Mouse (Mus musculus) spleen, postnatal 10 days (tissue): ENCODE data around the gene Timm29.
A peak's percentile ranks its signal among the peaks of the same experiment; 100 is the strongest.
"Not testable (repeated sequence)": the region's sequence is repeated elsewhere in the genome, so short reads cannot be mapped to it uniquely, and the experiment has no call there.

Source experiments
- DNase-seq, 2 experiments: peaks; one replicate each; pipeline ENCODE4 v3.0.0; 2021 to 2022; ENCODE audit warnings: low spot score in 2 of 2

Timm29 gene

DNA sequence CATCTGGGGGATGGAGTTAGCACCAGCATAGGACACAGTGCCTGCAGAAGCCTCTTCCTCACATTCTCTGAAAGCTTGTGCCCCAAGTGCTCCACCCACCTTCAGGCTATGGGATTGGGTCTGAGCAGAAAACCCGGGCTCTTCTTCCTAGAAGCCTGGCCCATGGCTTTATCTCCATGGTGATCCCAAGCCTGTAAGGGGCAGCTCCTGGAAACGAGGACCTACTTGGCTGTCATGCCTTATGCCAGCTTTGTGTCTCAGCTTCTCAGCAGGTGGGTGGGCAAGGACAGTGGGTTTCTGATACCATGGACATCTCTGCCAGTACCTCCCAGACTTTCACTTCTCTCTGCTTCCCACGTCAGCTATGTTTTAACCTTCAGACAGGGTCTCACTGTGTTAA lies 14.3 kb upstream of the Timm29 start:
- DNase-seq = no peak

DNA sequence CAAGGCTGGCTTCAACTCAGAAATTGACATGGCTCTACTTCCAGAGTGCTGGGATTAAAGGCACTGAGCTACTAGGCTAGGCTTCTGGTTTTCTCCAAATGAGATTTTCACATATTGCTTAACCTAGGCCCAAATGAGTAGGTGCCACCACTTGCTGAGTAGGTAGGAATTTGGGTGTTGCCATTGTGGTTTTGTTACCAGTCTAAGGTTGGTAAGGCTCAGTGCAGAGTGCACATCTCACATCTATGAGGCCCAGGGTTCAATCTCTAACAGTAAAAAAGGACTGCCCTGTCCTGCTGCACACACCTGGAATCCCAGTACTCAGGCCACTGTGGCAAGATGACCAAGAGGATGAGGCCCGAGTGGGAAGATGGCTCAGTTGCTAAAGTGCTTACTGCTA lies 7.1 kb upstream of the Timm29 start:
- no peak for DNase-seq

DNA sequence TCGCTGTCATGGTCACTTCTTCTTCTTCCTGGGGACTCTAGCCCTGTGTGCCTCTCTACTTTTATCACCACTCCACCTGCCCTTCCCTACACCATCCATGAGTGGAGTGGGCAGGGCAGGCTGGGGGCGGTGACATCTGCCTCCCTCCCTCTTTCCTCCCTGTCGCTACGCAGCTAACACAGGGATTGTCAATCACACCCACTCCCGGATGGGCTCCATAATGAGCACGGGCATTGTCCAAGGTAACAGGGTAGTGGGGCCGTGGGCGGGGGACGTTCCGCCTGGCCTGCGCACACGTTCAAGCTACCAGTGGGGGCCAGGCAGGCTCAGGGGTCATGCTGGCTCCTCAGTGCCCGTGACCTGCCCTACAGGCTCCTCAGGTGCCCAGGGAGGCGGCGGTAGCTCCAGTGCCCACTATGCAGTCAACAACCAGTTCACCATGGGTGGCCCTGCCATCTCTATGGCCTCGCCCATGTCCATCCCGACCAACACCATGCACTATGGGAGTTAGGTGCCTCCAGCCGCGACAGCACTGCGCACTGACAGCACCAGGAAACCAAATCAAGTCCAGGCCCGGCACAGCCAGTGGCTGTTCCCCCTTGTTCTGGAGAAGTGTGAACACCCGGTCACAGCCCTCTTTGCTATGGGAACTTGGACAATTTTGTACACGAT lies 4.7 kb upstream of the Timm29 start:
- no peak for DNase-seq

DNA sequence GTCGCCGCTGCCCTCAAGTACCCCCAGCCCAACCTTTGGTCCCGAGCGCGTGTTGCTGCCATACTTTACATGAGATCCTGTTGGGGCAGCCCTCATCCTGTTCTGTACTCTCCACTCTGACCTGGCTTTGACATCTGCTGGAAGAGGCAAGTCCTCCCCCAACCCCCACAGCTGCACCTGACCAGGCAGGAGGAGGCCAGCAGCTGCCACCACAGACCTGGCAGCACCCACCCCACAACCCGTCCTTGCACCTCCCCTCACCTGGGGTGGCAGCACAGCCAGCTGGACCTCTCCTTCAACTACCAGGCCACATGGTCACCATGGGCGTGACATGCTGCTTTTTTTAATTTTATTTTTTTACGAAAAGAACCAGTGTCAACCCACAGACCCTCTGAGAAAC lies 4.2 kb upstream of the Timm29 start:
- DNase-seq = no peak

DNA sequence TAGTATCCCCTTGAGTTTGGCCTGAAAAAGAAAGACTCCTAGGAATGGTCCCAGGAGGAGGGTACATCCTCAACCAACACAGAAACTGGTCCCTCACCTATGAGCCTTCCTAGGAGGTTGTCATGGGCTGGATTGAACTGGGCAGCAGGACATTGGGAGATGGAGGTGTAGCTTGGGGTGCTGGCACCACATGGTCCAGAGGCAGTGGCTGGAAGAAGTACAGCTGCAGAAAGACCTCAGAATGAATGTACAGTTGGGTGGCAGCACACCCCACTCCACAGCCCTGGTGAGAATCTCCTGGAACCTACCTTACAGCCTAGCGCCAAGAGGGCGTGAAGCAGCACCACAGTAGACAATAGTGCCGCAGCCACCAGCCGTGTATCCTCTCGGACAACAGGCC lies 3.0 kb upstream of the Timm29 start:
- no peak for DNase-seq

DNA sequence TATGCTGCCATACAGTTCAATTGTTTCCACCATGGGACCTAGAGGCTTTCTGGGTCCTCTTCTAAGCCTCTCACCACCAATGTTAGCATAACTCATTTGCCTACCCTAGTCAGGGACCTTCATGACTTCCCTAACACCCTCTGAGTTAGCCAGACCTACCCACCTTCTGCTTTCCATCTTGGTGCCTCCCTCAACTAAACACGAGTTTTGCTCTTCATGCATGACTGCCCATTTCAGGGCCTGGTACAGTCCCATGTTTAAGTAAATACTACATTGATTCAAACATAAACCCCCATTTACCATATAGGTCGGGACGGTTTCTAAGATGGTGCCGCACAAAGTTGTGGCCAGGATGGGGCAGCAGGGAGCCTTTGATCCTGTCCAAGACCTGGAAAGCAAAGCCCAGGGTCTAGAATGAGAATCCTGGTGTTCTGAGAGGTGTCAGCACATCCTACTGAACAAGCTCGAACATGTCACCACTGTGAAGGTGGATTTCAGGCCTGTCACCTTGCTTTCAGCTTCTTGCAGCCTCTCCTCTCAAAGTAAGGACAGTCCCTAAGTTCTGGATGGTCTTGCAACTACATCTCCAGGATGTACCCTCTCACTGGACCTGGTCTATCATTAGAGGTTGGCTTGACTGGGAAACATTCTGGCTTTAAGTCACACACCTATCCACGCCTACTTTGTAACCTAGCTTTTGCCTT lies 1.2 kb upstream of the Timm29 start:
- DNase-seq = no peak

DNA sequence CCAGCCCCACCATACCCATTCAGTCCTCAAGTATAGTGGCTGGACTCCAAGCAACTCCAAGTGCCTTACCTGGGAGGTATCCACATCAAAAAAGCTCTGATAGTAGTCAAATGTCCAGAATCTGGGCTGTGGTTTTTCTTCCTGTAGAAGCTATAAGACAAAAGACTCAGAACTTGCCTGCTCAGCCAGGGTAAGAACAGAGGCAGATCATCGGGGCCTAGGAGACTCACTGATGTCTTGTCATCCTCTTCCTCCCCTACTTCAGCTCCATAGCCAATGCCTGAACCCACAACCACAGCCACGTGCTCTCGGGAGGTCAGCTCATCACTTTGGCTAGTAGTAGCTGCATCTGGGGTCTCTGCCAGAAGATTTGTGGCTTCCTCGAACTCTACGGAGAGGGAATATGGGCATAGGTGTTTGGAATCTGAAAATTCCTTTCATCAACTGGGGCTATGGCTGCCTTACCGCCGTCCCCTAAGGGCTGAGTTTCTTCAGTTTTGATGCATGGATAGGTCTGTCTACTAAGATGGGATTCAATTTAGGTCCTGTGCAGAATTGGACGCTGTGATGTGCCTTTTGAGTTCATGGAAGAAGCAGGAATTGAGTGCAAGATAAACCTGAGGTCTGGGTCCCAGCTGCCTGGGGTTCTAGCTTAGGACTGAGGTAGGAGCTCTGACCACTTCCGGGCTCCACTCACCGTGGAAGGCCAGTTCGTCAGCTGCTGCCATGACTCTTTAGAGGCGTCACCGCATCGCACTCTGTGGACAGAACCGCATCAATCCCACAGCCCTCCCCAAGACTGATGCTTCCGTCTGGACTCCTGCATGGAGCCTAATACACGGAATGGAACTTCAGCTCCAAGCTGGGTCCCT lies 455 bp upstream of the Timm29 start:
- no peak for DNase-seq

DNA sequence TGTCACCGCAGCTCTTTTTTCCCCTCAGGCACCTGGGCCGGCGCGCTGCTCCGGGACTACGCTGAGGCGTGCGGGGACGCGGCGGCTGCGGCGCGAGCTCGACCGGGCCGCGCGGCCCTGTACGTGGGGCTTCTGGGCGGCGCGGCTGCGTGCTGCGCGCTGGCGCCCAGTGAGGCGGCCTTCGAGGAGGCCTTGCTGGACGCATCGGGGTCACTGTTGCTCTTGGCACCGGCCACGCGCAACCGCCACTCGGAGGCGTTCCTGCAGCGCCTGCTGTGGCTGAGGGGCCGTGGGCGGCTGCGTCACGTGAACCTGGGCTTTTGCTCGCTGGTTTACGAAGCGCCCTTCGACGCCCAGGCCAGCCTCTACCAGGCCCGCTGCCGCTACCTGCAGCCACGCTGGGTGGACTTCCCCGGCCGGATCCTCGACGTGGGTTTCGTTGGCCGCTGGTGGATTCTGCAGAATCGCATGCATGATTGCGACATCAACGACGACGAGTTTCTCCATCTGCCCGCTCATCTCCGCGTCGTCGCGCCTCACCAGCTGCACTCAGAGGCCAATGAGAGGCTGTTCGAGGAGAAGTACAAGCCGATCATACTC lies 700 bp downstream of the Timm29 start:
- peak; percentile 62 for DNase-seq

DNA sequence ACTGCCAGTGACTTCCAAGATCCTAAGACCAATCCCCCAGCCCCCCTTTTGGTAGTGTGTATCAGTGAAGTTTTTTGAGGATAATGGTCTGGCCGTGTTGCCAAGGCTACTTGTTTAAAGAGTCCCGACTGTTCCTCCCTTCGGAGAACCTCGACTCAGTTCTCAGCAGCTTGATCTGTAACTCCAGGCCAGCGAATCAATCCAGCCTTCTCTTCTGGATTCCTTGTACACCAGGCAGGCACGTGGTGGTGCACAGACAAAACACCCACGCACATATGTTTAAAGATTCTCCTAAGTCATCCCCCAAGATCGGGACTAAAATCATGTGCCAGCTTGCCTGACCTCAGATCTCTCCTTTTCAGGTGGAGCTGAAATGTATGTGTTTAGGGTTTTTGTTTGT lies 1.8 kb downstream of the Timm29 start:
- not testable (repeated sequence) for DNase-seq

DNA sequence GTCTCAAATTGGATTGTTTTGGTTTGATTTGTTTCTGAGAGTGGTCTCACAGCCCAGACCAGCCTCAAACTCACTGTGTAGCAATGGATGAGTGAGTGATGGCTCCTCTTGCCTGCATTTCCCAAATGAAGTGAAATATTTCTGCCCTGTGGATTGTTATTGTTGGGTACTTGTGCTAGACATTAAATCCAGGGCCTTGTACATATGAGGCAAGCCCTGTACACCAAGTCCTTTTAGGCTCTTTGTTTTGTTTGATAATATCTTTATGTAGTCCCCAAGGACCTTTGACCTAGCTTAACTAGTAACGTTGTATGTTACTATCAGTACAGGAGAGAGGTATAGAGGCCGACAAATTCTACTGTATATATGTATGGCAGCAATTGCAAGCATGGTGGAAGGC lies 2.3 kb downstream of the Timm29 start:
- DNase-seq = no peak

DNA sequence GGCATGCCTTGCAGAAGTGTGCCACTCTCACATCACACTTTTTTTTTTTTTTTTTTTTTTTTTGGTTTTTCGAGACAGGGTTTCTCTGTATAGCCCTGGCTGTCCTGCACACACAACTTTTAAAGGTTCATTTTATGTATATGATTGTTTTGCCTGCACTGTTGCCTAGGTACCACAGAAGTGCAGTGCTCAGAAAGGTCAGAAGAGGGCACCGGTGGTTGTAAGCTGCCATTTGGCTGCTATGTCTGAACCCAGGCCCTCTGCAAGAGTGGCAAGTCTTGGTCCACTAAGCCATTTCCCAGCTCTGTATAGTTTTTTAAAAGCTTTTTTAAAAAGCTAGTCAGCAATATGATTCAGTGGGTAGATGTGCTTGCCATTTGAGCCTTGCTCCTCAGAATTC lies 5.7 kb downstream of the Timm29 start:
- peak in 1 of 2 experiments; percentile 70 for DNase-seq

DNA sequence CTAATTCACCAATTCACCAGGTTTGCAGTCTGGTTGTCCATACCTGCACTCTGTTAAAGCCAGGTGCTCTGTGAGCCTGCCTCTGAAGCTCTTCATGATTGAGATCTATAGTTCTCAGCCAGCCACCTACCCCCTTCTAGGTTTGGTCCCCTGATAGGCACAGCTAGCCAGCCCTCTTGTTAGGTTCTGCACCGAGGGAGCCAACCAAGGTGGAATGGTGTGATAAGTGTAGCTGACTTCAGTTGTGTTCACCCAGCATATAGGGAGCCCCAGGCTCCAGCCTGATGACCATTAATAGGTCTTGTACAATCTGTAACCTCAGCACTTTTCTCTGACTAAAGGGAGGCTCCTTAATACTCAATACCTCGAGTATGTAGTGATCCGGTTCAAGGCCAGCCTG lies 7.7 kb downstream of the Timm29 start:
- no peak for DNase-seq

DNA sequence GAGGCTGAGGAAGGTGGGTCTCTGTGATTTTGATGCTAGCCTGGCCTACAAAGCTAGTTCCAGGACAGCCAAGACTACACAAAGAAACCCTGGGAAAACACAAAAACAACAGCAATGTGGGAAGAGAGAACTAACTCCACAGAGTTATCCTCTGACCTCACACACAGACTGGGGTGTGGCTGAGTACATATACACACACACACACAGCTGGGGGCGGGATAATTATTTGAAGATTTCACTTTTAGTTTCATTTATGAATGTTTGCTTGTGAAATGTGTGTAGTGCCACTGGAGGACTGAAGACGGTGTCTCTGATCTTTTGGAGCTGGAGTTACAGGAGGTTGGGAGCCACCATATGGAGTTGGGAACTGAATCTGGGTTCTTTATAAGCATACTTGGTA lies 8.6 kb downstream of the Timm29 start:
- DNase-seq = no peak

DNA sequence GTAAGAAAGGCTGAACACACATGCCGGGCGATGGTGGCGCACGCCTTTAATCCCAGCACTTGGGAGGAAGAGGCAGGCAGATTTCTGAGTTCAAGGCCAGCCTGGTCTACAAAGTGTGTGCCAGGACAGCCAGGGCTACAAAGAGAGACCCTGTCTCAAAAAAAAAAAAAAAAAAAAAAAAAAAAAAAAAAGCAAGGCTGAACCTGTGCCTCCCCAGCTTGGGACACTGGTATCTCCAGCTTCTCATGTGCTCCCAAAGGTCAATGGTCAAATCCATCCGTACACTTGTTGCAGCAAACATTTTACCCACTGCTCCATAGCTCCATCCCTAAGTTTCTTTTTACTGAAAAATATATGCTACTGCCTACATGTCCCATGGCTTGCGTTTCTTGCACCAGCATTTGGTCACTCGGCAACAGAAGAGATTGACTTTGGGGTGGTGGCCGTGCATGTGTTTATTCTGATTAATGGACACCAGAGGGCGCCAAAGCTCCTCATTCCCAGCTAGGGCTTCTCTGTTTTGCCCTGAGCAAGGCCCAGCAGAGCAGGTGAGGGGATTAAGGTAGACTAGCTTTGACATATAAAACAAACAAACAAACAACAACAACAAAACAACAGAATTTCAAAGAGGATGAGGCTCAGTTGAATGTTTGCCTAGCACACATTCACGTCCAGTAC lies 9.3 kb downstream of the Timm29 start:
- DNase-seq = peak; percentile 68 to 79

DNA sequence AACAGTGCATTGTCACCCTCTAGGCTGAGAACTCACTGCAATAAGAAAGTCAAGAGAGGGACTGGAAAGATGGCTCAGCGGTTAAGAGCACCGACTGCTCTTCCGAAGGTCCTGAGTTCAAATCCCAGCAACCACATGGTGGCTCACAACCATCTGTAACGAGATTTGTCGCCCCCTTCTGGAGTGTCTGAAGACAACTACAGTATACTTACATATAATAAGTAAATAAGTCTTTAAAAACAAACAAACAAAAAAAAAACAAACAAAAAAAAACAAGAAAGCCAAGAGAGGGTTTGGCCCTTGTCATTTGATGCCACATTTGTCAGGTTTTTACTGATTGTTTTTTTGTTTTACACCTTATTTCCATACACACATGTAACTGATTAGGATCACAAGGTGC lies 11.6 kb downstream of the Timm29 start:
- DNase-seq = no peak

DNA sequence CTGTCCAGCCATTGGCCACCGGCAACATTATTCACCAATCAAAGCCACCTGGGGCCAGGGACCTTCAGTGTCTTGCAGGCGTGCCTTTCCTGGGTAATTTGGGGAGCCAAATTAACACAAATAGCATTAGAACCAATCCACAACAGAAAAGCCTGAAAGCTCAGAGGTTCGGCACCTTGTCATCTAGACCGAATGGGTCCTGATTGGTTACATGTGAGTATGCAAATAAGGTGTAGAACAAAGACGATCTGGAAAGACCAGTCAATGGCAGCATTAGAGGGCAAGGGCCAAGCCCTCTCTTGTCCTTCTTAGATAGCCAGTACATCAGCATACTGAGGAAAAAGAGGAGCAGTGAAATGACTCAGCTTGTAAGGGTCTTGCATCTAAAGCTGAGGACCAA lies 13.3 kb downstream of the Timm29 start:
- DNase-seq = no peak

DNA sequence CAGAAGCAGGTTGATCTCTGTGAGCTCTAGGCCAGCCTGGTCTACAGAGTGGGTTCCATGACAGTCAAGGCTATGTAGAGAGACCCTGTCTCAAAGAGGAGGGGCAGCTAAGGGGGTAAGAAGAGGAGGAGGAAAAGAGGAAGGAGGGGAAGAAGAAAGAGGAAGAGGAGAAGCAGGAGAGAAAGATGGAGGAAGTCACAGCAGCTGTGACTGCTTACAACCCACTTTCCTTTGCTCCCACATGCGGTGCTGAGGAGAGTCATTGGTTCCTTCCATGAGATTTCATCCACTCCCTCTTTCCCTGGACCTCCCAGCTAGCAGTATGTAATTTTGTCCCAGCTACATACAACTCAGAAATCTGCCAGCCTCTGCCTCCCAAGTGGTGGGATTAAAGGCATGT lies 14.1 kb downstream of the Timm29 start:
- no peak for DNase-seq

DNA sequence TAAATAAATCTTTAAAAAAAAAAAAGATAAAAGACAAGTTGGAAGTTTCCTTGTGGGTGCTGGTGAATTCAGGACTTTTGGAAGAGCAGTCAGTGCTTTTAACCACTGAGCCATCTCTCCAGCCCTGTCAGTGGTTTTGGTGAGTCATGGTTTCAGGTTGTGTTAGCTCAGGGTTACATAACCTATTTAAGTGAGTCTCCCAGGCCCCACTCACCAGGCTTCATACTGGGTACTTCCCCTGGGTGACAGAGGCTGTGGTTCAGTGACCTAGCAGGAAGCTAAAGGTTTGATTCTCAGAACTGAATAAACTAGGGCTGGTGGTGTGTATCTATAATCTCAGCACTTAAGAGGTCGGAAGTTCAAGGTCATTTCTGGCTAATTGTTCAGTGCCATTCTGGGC lies 17.3 kb downstream of the Timm29 start:
- peak in 1 of 2 experiments; percentile 76 for DNase-seq

DNA sequence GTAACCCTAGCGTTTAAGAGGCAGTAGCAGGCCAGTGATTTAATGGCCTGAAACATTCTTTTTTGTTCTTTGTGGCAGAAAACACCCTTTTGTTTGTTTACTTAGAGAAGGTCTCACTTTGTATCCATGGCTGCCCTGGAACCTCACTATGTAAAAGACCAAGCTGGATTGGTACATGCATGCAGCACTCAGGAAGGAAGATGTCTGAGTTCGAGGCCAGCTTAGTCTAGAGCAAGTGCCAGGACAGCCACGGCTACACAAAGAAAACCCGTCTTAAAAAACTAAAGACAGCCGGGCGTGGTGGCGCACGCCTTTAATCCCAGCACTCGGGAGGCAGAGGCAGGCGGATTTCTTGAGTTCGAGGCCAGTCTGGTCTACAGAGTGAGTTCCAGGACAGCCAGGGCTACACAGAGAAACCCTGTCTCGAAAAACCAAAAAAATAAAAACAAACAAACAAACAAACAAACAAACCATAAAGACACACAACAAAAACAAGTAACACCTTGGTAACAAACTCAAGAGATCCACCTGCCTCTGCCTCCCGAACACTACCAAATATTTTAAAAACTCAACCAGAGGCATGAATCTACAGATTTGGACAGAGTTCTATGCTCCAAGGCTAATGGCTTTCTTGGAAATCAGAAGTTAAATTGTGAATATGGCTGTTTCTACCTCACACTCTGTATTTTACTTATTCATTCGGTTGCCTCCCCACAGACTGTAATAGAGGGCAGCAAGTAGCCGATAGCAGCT lies 22.5 kb downstream of the Timm29 start:
- DNase-seq = no peak

DNA sequence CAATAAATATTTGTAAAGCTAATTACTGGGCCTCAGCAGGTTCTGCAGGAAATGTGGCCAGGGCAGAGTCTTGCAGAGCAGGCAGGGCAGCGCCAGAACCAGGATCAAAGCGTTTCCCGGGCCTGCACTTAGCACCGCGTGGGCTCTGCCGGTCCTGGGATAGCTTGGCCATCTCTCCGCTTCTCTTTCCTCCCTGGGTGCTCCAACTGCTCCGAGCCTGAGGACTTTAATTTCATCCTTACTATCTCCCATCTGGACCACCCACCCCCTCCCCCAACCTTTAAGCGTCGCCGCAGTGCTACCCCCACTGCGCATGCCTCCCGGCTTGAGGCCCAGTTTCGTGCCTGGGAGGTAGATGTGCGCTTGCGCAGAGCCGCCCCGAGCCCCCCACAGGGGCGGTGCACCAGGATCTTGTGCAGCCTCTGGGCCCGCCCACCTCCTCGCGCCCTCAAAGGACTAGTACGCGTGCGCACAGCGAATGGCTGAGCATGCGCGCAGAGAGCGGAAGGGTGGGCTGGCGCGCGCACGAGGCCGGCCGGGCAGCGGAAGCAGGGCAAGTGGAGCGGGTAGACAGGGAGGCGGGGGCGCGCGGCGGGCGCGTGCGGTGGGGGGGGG lies 23.2 kb downstream of the Timm29 start, which contains the start of gene Smarca4:
Smarca4 (plus strand) TSS at position 553 of the 615 bp plus-strand sequence.
- peak; percentile 94 to 98 for DNase-seq
